Mouse (Mus musculus): ENCODE measurements around the gene Nrsn2.

- TF ChIP-seq EP300 (IDR thresholded peaks at IDR 0.05) = no peak
- no peak for TF ChIP-seq CTCF (IDR thresholded peaks at IDR 0.05)
Observed at GRCm38 (mm10) chr2:152367917-152368316, 8.5 kb downstream of the Nrsn2 start.

All from lung, postnatal 0 days (tissue).